Mouse (Mus musculus) hindbrain, embryonic 15.5 days (tissue): Measurements from ENCODE around the gene 1810010D01Rik. TPM values are rescaled to one million over a fixed set of nuclear protein-coding genes. Genes with fewer than 3 reads are reported as not detected.

Source experiments
- ATAC-seq: fragments of 200-750 bp; cut with Nextera tagmentation; 2 replicates; pipeline ENCODE4 v1.8.0; 2017; ENCODE audit warnings: low read depth, moderate number of reproducible peaks, moderate TSS enrichment; ENCODE audit not compliant: low FRiP score
- H3K27ac ChIP-seq: fragments of 300-500 bp; sonication (generic); replicated peaks from 2 replicates; pipeline ENCODE4 v1.5.1; 2015; ENCODE audit warnings: mild to moderate bottlenecking, inconsistent platforms
- H3K27me3 ChIP-seq: fragments of 300-500 bp; sonication (generic); 2 replicates; pipeline ENCODE4 v1.6.1; 2015; ENCODE audit warnings: control low read depth, inconsistent platforms
- H3K36me3 ChIP-seq: fragments of 300-500 bp; sonication (generic); 2 replicates; pipeline ENCODE4 v1.6.1; 2015; ENCODE audit warnings: control low read depth, inconsistent platforms
- H3K4me1 ChIP-seq: fragments of 300-500 bp; sonication (generic); replicated peaks from 2 replicates; pipeline ENCODE4 v1.6.1; 2015; ENCODE audit warnings: control low read depth, inconsistent platforms
- H3K4me2 ChIP-seq: fragments of 300-500 bp; sonication (generic); 2 replicates; pipeline ENCODE4 v1.6.1; 2015; ENCODE audit warnings: moderate library complexity, mild to moderate bottlenecking, inconsistent platforms
- H3K4me3 ChIP-seq: fragments of 300-500 bp; sonication (generic); 2 replicates; pipeline ENCODE4 v1.5.1; 2015; ENCODE audit warnings: mild to moderate bottlenecking, inconsistent platforms
- H3K9ac ChIP-seq: fragments of 300-500 bp; sonication (generic); 2 replicates; pipeline ENCODE4 v1.6.1; 2015; ENCODE audit warnings: inconsistent platforms
- H3K9me3 ChIP-seq: fragments of 300-500 bp; sonication (generic); 2 replicates; pipeline ENCODE4 v1.6.1; 2016; ENCODE audit warnings: control low read depth, inconsistent platforms
- WGBS: fragments of 180-500 bp; shearing (Covaris S2); methylation state at CpG from one replicate; pipeline ENCODE4 v1.1.7; 2015; 5-methylcytosine and 5-hydroxymethylcytosine counted together
- polyA plus RNA-seq: library from polyadenylated mRNA; unstranded; fragments of >200 nt; fragmentation: Nextera tagmentation; extraction: Ambion mirVana; gene quantifications from 2 replicates; pipeline ENCODE4 v1.2.1, GENCODE M21; 2015

1810010D01Rik gene
- polyA plus RNA-seq, 1 experiment from 2014 or later = not detected

GRCm38 (mm10) chr7:145206801-145207200, 1.1 kb downstream of the 1810010D01Rik start:
- peaks cover 21% of the 10 kb centered on the region for H3K4me1 ChIP-seq
- no peaks in the 10 kb centered on the region for H3K9me3 ChIP-seq
- 53% methylated on average over 6 of the region's 6 CpGs for WGBS
- ATAC-seq = no peak
- H3K9ac ChIP-seq = no peak overlapping the region
- peak overlapping the region; percentile 78 for H3K27ac ChIP-seq
- no peaks in the 10 kb centered on the region for H3K27me3 ChIP-seq
- no peaks in the 10 kb centered on the region for H3K36me3 ChIP-seq
- H3K4me2 ChIP-seq = 0 out of 2 replicates have a peak overlapping the region, but pooled peaks have one; percentile 42
- no peak overlapping the region for H3K4me3 ChIP-seq

- under 1% methylated on average over 34 of the region's 34 CpGs for WGBS
- Histone ChIP-seq H3K4me3 (no peak overlapping the region), H3K4me2 (peak overlapping the region; percentile 42), H3K4me1 (peaks cover 16% of the 10 kb centered on the region), H3K27ac (peak overlapping the region; percentile 78), H3K27me3 (no peaks in the 10 kb centered on the region), H3K36me3 (no peaks in the 10 kb centered on the region), H3K9me3 (no peaks in the 10 kb centered on the region), H3K9ac (peak overlapping the region; percentile 41)
- ATAC-seq = peak; percentile 94
Observed at GRCm38 (mm10) chr7:145206056-145206610, 1.8 kb downstream of the 1810010D01Rik start.

GRCm38 (mm10) chr7:145205363-145205902, 2.5 kb downstream of the 1810010D01Rik start:
- Histone ChIP-seq H3K9ac (no peak overlapping the region), H3K27ac (peak overlapping the region; percentile 78), H3K4me2 (no peak overlapping the region), H3K9me3 (no peaks in the 10 kb centered on the region), H3K36me3 (no peaks in the 10 kb centered on the region), H3K4me1 (peaks cover 16% of the 10 kb centered on the region), H3K4me3 (no peak overlapping the region), H3K27me3 (no peaks in the 10 kb centered on the region)
- ATAC-seq = no peak
- WGBS = 89% methylated on average over 4 of the region's 4 CpGs

- WGBS = 51% methylated on average over 2 of the region's 2 CpGs
- no peak for ATAC-seq
- no peak overlapping the region for H3K27ac ChIP-seq
- no peak overlapping the region for H3K9ac ChIP-seq
- no peaks in the 10 kb centered on the region for H3K9me3 ChIP-seq
- H3K4me1 ChIP-seq = peaks cover 10% of the 10 kb centered on the region
- H3K4me3 ChIP-seq = no peak overlapping the region
- H3K27me3 ChIP-seq = no peaks in the 10 kb centered on the region
- H3K4me2 ChIP-seq = no peak overlapping the region
- no peaks in the 10 kb centered on the region for H3K36me3 ChIP-seq
Observed at GRCm38 (mm10) chr7:145199711-145200110, 8.2 kb downstream of the 1810010D01Rik start.

GRCm38 (mm10) chr7:145198223-145198714, 9.7 kb downstream of the 1810010D01Rik start:
- 60% methylated on average over 4 of the region's 4 CpGs for WGBS
- peaks cover 17% of the 10 kb centered on the region for H3K4me1 ChIP-seq
- no peak for ATAC-seq

GRCm38 (mm10) chr7:145197711-145198110, 10.2 kb downstream of the 1810010D01Rik start:
- Histone ChIP-seq H3K4me1 (peaks cover 17% of the 10 kb centered on the region), H3K27me3 (no peaks in the 10 kb centered on the region), H3K27ac (no peak overlapping the region), H3K4me2 (no peak overlapping the region), H3K4me3 (no peak overlapping the region), H3K36me3 (no peaks in the 10 kb centered on the region), H3K9ac (no peak overlapping the region), H3K9me3 (no peaks in the 10 kb centered on the region)
- 39% methylated on average over 3 of the region's 3 CpGs for WGBS
- no peak for ATAC-seq

More at GRCm38 (mm10) chr7:145198223-145198714, 9.7 kb downstream of the 1810010D01Rik start:
- no peaks in the 10 kb centered on the region for H3K36me3 ChIP-seq
- no peak overlapping the region for H3K9ac ChIP-seq
- H3K27me3 ChIP-seq = no peaks in the 10 kb centered on the region
- no peak overlapping the region for H3K27ac ChIP-seq
- no peak overlapping the region for H3K4me3 ChIP-seq
- no peaks in the 10 kb centered on the region for H3K9me3 ChIP-seq
- no peak overlapping the region for H3K4me2 ChIP-seq

GRCm38 (mm10) chr7:145197042-145197441, 10.9 kb downstream of the 1810010D01Rik start:
- Histone ChIP-seq H3K4me2 (no peak overlapping the region), H3K27ac (no peak overlapping the region), H3K36me3 (no peaks in the 10 kb centered on the region), H3K4me1 (peaks cover 17% of the 10 kb centered on the region), H3K9me3 (no peaks in the 10 kb centered on the region), H3K4me3 (no peak overlapping the region), H3K27me3 (no peaks in the 10 kb centered on the region), H3K9ac (no peak overlapping the region)
- ATAC-seq = no peak
- WGBS = 77% methylated on average over 3 of the region's 3 CpGs

GRCm38 (mm10) chr7:145196340-145196739, 11.6 kb downstream of the 1810010D01Rik start:
- Histone ChIP-seq H3K27me3 (no peaks in the 10 kb centered on the region), H3K9me3 (no peaks in the 10 kb centered on the region), H3K36me3 (no peaks in the 10 kb centered on the region), H3K9ac (no peak overlapping the region), H3K27ac (no peak overlapping the region), H3K4me1 (peaks cover 17% of the 10 kb centered on the region), H3K4me2 (no peak overlapping the region), H3K4me3 (no peak overlapping the region)
- WGBS = 79% methylated on average over 6 of the region's 6 CpGs
- no peak for ATAC-seq

- 34% methylated on average over 5 of the region's 5 CpGs for WGBS
- Histone ChIP-seq H3K9me3 (no peaks in the 10 kb centered on the region), H3K4me3 (no peak overlapping the region), H3K36me3 (no peaks in the 10 kb centered on the region), H3K4me1 (peaks cover 17% of the 10 kb centered on the region), H3K4me2 (no peak overlapping the region), H3K27ac (no peak overlapping the region), H3K9ac (no peak overlapping the region), H3K27me3 (no peaks in the 10 kb centered on the region)
- ATAC-seq = peak; percentile 59; the same call in 1 of the 2 replicates
Observed at GRCm38 (mm10) chr7:145195186-145195927, 12.6 kb downstream of the 1810010D01Rik start.

- H3K4me3 ChIP-seq = no peak overlapping the region
- H3K9me3 ChIP-seq = no peaks in the 10 kb centered on the region
- H3K27ac ChIP-seq = no peak overlapping the region
- no peak; the same call in 1 of the 2 replicates for ATAC-seq
- H3K4me1 ChIP-seq = peaks cover 17% of the 10 kb centered on the region
- WGBS = 76% methylated on average over 3 of the region's 3 CpGs
- no peak overlapping the region for H3K4me2 ChIP-seq
- H3K9ac ChIP-seq = no peak overlapping the region
- no peaks in the 10 kb centered on the region for H3K27me3 ChIP-seq
- no peaks in the 10 kb centered on the region for H3K36me3 ChIP-seq
Observed at GRCm38 (mm10) chr7:145194455-145195161, 13.3 kb downstream of the 1810010D01Rik start.

- WGBS = 86% methylated on average over 6 of the region's 6 CpGs
- ATAC-seq = no peak
- Histone ChIP-seq H3K27ac (no peak overlapping the region), H3K36me3 (no peaks in the 10 kb centered on the region), H3K4me2 (no peak overlapping the region), H3K9me3 (no peaks in the 10 kb centered on the region), H3K27me3 (no peaks in the 10 kb centered on the region), H3K4me1 (peaks cover 17% of the 10 kb centered on the region), H3K4me3 (no peak overlapping the region), H3K9ac (no peak overlapping the region)
Observed at GRCm38 (mm10) chr7:145192836-145193235, 15.1 kb downstream of the 1810010D01Rik start.

GRCm38 (mm10) chr7:145190520-145190919, 17.4 kb downstream of the 1810010D01Rik start:
- Histone ChIP-seq H3K27me3 (no peaks in the 10 kb centered on the region), H3K4me2 (no peak overlapping the region), H3K9me3 (no peaks in the 10 kb centered on the region), H3K4me3 (no peak overlapping the region), H3K4me1 (peaks cover 15% of the 10 kb centered on the region), H3K36me3 (no peaks in the 10 kb centered on the region), H3K9ac (no peak overlapping the region), H3K27ac (no peak overlapping the region)
- ATAC-seq = no peak
